Mouse (Mus musculus): ENCODE measurements around the gene Art4. TPM values are rescaled to one million over a fixed set of nuclear protein-coding genes. Genes with fewer than 3 reads are reported as not detected.

Gene Art4
- polyA plus RNA-seq, 1 experiment from 2014 or later = 0.08 TPM

- Histone ChIP-seq H3K4me2 (ENCODE audit: low read length) (peak within 1 kb of the TSS; percentile 98), H3K9ac (replicated peaks; ENCODE audit: low read depth, low read length) (peak within 1 kb of the TSS; percentile 74), H3K36me3 (ENCODE audit: control insufficient read depth, insufficient read depth) (peaks cover 8% of the 10 kb centered on the region; the same call in 1 of the 2 replicates), H3K4me1 (replicated peaks; ENCODE audit: control insufficient read depth, insufficient read depth, low read length) (peaks cover 30% of the 10 kb centered on the region), H3K27me3 (replicated peaks; ENCODE audit: control insufficient read depth, insufficient read depth, low read length) (no peaks in the 10 kb centered on the region), H3K9me3 (ENCODE audit: control insufficient read depth, low read length) (no peaks in the 10 kb centered on the region), H3K27ac (ENCODE audit: low read length) (peak within 1 kb of the TSS; percentile 66), H3K4me3 (replicated peaks; ENCODE audit: low read length) (peak within 1 kb of the TSS; percentile 64)
- WGBS = under 1% methylated on average over 34 of the region's 34 CpGs
- peak; percentile 89 for ATAC-seq
Observed at GRCm38 (mm10) chr6:136808014-136808417, 49.5 kb downstream of the Art4 start, which contains the start of gene H2afj. H2afj (plus strand) TSS chr6:136808244.

- Histone ChIP-seq H3K27ac (ENCODE audit: low read length) (peak overlapping the region; percentile 66), H3K36me3 (ENCODE audit: control insufficient read depth, insufficient read depth) (peaks cover 8% of the 10 kb centered on the region; the same call in 1 of the 2 replicates), H3K27me3 (replicated peaks; ENCODE audit: control insufficient read depth, insufficient read depth, low read length) (no peaks in the 10 kb centered on the region), H3K4me1 (replicated peaks; ENCODE audit: control insufficient read depth, insufficient read depth, low read length) (peaks cover 30% of the 10 kb centered on the region), H3K4me2 (ENCODE audit: low read length) (peak overlapping the region; percentile 58), H3K9me3 (ENCODE audit: control insufficient read depth, low read length) (no peaks in the 10 kb centered on the region), H3K4me3 (replicated peaks; ENCODE audit: low read length) (peak overlapping the region; percentile 64), H3K9ac (replicated peaks; ENCODE audit: low read depth, low read length) (0 out of 2 replicates have a peak overlapping the region, but pooled peaks have one; percentile 45)
- ATAC-seq = no peak
- WGBS = 35% methylated on average over 18 of the region's 18 CpGs
Observed at GRCm38 (mm10) chr6:136807395-136808013, 50.0 kb downstream of the Art4 start.

GRCm38 (mm10) chr6:136806819-136807218, 50.7 kb downstream of the Art4 start:
- H3K36me3 ChIP-seq (ENCODE audit: control insufficient read depth, insufficient read depth) = 0 out of 2 replicates have a peak, but pooled peaks cover 2% of the 10 kb centered on the region
- no peak overlapping the region for H3K9ac ChIP-seq (replicated peaks; ENCODE audit: low read depth, low read length)
- H3K4me3 ChIP-seq (replicated peaks; ENCODE audit: low read length) = no peak overlapping the region
- peaks cover 30% of the 10 kb centered on the region for H3K4me1 ChIP-seq (replicated peaks; ENCODE audit: control insufficient read depth, insufficient read depth, low read length)
- no peaks in the 10 kb centered on the region for H3K27me3 ChIP-seq (replicated peaks; ENCODE audit: control insufficient read depth, insufficient read depth, low read length)
- no peak overlapping the region for H3K27ac ChIP-seq (ENCODE audit: low read length)
- 73% methylated on average over 5 of the region's 5 CpGs for WGBS
- no peaks in the 10 kb centered on the region for H3K9me3 ChIP-seq (ENCODE audit: control insufficient read depth, low read length)
- ATAC-seq = no peak
- no peak overlapping the region for H3K4me2 ChIP-seq (ENCODE audit: low read length)

- Histone ChIP-seq H3K9me3 (ENCODE audit: control insufficient read depth, low read length) (no peaks in the 10 kb centered on the region), H3K36me3 (ENCODE audit: control insufficient read depth, insufficient read depth) (no peaks in the 10 kb centered on the region), H3K4me1 (replicated peaks; ENCODE audit: control insufficient read depth, insufficient read depth, low read length) (peaks cover 30% of the 10 kb centered on the region), H3K27ac (ENCODE audit: low read length) (no peak overlapping the region), H3K4me3 (replicated peaks; ENCODE audit: low read length) (no peak overlapping the region), H3K27me3 (replicated peaks; ENCODE audit: control insufficient read depth, insufficient read depth, low read length) (no peaks in the 10 kb centered on the region), H3K9ac (replicated peaks; ENCODE audit: low read depth, low read length) (no peak overlapping the region), H3K4me2 (ENCODE audit: low read length) (no peak overlapping the region)
- ATAC-seq = no peak
- 94% methylated on average over 1 of the region's 1 CpGs for WGBS
Observed at GRCm38 (mm10) chr6:136805409-136805775, 52.1 kb downstream of the Art4 start.

GRCm38 (mm10) chr6:136804705-136805408, 52.7 kb downstream of the Art4 start:
- peak overlapping the region; percentile 82 for H3K4me3 ChIP-seq (replicated peaks; ENCODE audit: low read length)
- peak overlapping the region; percentile 81 for H3K4me2 ChIP-seq (ENCODE audit: low read length)
- ATAC-seq = no peak
- H3K9me3 ChIP-seq (ENCODE audit: control insufficient read depth, low read length) = no peaks in the 10 kb centered on the region
- 25% methylated on average over 9 of the region's 9 CpGs for WGBS
- no peaks in the 10 kb centered on the region for H3K27me3 ChIP-seq (replicated peaks; ENCODE audit: control insufficient read depth, insufficient read depth, low read length)
- no peaks in the 10 kb centered on the region for H3K36me3 ChIP-seq (ENCODE audit: control insufficient read depth, insufficient read depth)
- peak overlapping the region; percentile 100 for H3K27ac ChIP-seq (ENCODE audit: low read length)
- peaks cover 28% of the 10 kb centered on the region for H3K4me1 ChIP-seq (replicated peaks; ENCODE audit: control insufficient read depth, insufficient read depth, low read length)
- H3K9ac ChIP-seq (replicated peaks; ENCODE audit: low read depth, low read length) = peak overlapping the region; percentile 96; the same call in 1 of the 2 replicates

- ATAC-seq = peak; percentile 78
- H3K27me3 ChIP-seq (replicated peaks; ENCODE audit: control insufficient read depth, insufficient read depth, low read length) = no peaks in the 10 kb centered on the region
- H3K36me3 ChIP-seq (ENCODE audit: control insufficient read depth, insufficient read depth) = no peaks in the 10 kb centered on the region
- peak within 1 kb of the TSS; percentile 81 for H3K4me2 ChIP-seq (ENCODE audit: low read length)
- peak within 1 kb of the TSS; percentile 100 for H3K27ac ChIP-seq (ENCODE audit: low read length)
- peak within 1 kb of the TSS; percentile 82 for H3K4me3 ChIP-seq (replicated peaks; ENCODE audit: low read length)
- H3K9me3 ChIP-seq (ENCODE audit: control insufficient read depth, low read length) = no peaks in the 10 kb centered on the region
- peaks cover 20% of the 10 kb centered on the region for H3K4me1 ChIP-seq (replicated peaks; ENCODE audit: control insufficient read depth, insufficient read depth, low read length)
- under 1% methylated on average over 50 of the region's 50 CpGs for WGBS
- peak within 1 kb of the TSS; percentile 96 for H3K9ac ChIP-seq (replicated peaks; ENCODE audit: low read depth, low read length)
Observed at GRCm38 (mm10) chr6:136803739-136804633, 53.5 kb downstream of the Art4 start, which contains the start of gene Hist4h4. Hist4h4 (minus strand) TSS chr6:136804415.

- 21% methylated on average over 12 of the region's 12 CpGs for WGBS
- peak overlapping the region; percentile 81 for H3K4me2 ChIP-seq (ENCODE audit: low read length)
- peak overlapping the region; percentile 96 for H3K9ac ChIP-seq (replicated peaks; ENCODE audit: low read depth, low read length)
- H3K36me3 ChIP-seq (ENCODE audit: control insufficient read depth, insufficient read depth) = no peaks in the 10 kb centered on the region
- peak overlapping the region; percentile 100 for H3K27ac ChIP-seq (ENCODE audit: low read length)
- no peaks in the 10 kb centered on the region for H3K27me3 ChIP-seq (replicated peaks; ENCODE audit: control insufficient read depth, insufficient read depth, low read length)
- peaks cover 15% of the 10 kb centered on the region for H3K4me1 ChIP-seq (replicated peaks; ENCODE audit: control insufficient read depth, insufficient read depth, low read length)
- H3K4me3 ChIP-seq (replicated peaks; ENCODE audit: low read length) = peak overlapping the region; percentile 82
- no peak for ATAC-seq
- no peaks in the 10 kb centered on the region for H3K9me3 ChIP-seq (ENCODE audit: control insufficient read depth, low read length)
Observed at GRCm38 (mm10) chr6:136803093-136803738, 54.3 kb downstream of the Art4 start.

- Histone ChIP-seq H3K4me3 (replicated peaks; ENCODE audit: low read length) (no peak overlapping the region), H3K4me2 (ENCODE audit: low read length) (no peak overlapping the region), H3K27me3 (replicated peaks; ENCODE audit: control insufficient read depth, insufficient read depth, low read length) (no peaks in the 10 kb centered on the region), H3K9ac (replicated peaks; ENCODE audit: low read depth, low read length) (no peak overlapping the region), H3K27ac (ENCODE audit: low read length) (no peak overlapping the region), H3K36me3 (ENCODE audit: control insufficient read depth, insufficient read depth) (no peaks in the 10 kb centered on the region), H3K4me1 (replicated peaks; ENCODE audit: control insufficient read depth, insufficient read depth, low read length) (peaks cover 10% of the 10 kb centered on the region), H3K9me3 (ENCODE audit: control insufficient read depth, low read length) (no peaks in the 10 kb centered on the region)
- WGBS = 87% methylated on average over 6 of the region's 6 CpGs
- no peak for ATAC-seq
Observed at GRCm38 (mm10) chr6:136801274-136801673, 56.3 kb downstream of the Art4 start.

All from forebrain, embryonic 16.5 days (tissue).